Mouse (Mus musculus): ENCODE data around the gene Drd2.

The Drd2 gene

DNA sequence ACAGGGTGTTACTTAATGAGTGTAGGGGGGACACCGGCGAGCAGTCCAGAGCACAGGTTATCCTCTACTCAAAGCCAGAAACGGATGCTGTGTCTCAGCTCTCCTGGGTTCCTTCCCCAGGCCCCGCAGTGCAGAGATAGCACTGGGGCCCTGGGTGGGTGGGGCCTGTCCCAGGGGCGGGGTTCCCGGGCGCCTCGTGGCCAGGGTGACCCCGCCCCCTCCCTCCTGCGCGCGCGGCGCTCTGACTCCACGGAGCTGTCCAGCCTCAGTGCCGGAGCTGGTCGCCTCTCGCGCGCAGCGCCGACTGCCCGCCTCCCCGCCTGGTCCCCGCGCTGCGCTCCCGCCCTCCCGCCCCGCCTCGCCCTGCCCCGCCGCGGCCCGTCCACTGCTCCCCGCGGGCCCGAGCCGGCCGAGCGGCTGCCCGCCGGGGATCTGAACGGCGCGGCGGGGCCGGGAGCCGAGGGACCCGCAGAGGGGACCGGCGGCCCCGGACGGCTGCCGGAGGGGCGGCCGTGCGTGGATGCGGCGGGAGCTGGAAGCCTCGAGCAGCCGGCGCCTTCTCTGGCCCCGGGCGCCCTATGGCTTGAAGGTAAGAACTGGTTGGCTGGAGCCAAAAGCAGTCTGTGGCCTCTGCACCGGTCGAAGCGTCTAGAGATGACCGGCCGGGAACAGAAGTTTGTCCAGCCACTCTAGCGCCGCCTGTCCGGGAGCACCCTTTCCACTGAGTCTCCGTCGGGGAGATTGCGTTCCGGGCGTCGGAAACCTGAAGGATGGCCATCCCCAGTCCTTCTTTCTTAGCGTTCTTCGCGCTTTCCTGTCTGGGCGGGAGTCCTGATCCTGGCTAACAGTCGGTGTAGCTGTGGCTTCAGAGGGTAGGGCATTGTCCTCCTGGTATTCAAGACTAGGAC is at the start of gene Drd2:
Gene Drd2 (plus strand): TSS at position 492 of the 908 bp plus-strand sequence.
- peak; percentile 46 to 73 for DNase-seq

DNA sequence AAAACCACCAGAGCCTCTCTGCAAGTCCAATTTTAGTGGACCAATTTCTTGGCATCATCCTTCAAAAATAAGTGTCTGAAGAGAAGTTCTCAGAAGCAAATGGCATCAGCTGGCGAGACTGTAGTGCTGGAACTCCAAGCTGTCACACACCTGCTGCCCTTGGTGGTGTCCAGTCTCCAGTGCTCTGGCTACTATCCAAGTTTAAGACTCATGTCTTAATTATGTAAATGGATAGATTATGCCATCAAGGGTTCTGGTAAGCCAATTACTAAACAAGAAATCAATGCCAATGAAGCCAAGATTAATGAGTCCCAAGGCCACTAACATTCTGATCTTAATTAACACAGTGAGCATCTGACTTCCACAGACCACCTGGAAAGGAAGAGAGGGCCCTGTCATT is 45.3 kb upstream of the Drd2 start:
- no peak for DNase-seq

DNA sequence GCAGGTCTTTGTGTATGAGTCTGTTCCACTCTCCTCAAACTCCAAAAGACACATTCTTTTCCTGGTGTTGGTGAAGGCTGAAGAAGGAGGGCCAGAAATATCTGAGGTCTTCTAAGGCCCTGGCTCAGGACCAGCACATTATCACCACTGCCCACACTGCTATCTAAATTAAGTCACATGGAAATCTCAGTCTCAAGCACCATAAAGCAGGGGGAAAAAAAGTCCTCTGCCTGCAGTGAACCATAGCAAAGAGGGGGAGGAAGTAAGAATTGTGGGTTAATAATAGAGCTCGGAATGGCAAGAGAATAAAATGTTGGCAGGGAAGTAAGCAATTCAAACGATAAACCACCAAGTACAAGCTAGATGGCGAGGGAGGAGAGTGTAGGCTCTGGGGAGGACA is 32.9 kb upstream of the Drd2 start:
- no peak for DNase-seq

DNA sequence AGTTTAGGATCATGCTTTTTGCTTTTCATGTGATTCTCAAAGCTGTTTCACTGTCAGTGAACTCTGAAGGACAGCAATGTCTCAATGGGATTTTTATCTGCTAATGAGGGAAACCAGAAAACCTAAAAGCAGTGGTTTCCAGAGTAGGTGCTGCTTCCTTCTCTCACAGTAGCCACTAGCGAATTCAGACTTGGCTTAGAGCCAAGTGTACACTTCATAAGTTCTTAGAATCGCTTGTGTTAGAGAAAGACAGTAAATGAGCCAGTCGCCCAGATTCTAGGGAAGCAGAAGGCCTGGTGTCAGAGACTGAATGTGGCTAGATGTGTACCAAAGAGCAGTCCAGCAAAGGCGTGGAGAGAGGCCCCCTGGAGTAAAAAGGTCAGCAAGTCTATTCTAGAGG is 29.6 kb upstream of the Drd2 start:
- DNase-seq, result no peak

DNA sequence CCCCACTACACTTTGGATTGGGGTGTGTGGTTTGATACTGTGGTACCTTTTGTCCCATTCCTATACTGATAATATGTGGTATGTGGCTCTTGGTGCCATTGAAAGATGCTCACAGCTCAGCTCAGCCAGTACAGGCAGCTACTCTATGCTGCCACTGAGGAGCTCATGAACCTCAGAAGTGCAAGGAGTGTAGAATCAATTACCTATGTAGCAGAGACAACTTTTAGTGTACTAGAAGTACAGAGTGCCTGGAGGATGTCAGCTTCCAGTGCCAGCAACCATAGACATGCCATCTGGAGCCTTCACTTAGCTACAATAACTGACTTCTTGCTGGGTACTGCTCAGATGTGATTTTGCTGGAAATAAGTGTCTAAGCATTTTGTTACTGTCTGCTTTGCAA is 21.8 kb upstream of the Drd2 start:
- DNase-seq, result no peak

DNA sequence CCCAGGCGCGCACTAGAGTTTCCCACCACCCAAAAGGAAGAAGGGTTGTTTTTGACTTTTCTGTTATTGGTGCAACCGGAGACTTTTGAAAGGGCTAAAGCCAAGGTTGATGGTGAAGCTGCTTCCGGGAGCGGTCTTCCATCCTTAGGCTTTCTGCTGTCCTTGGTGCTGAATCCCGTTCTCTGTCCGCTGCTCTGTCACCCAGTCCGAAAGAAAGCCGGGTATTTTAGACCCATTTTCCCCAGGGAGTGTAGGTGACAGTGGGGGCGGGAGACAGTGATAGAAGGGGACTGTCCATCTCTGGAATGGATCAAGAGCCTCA is 578 bp downstream of the Drd2 start:
- DNase-seq, result peak in 1 of 2 experiments; percentile 10

DNA sequence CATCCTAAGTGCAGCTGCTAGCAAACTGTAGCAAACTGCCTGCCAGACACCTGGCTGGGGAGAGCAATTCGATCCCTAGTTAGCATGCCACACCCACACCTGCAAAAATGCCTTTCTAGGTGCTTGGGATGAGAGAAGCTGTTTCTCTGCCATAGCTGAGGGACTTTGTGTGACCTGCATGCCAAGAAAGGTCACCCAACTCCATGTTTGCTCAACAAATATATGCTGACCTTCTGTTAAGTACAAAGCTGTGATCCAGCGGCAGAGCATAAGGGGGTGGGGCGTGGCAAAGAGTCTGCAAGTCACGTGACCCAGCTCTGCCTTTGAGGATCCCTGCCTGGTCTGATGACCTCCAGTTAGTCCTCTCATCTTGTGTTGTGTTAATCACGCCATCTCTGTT is 25.3 kb downstream of the Drd2 start:
- DNase-seq, result no peak

DNA sequence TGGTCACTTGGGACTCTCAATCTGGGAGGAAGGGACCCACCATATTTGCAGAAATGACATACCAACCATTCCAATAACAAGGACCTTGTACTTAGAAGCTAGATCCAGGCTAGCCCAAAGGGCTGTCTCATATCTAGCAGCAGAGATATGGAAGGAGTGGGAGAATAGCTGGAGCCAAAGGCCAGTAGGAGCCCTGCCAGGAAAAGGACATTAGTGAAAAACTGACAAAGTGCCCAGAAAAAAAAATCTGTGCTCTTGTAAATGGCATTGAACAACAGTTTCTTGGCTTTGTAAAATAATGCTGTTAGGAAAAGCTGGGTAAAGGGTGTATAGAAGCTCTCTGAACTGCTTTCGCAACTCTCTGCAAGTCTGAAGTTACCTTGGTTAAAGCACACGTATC is 33.5 kb downstream of the Drd2 start:
- no peak for DNase-seq

DNA sequence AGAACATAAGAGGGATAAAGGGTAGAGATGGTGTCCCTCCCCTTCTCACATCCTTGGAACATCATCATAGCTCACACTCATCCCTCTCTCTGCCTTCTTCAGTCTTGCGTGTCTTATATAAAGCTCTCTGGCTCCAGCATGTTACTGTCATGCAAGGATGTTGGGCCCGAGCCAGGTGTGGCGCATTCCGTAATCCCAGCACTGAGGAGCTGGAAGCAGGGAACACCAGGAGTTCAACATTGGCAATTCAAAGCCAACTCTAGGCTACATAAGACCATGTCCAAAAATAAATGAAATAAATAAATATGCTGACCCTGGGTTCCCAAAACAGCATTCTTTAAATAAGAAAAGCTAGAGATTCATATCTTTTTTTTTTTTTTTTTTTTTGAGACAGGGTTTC is 39.5 kb downstream of the Drd2 start:
- DNase-seq, result peak; percentile 53 to 78

DNA sequence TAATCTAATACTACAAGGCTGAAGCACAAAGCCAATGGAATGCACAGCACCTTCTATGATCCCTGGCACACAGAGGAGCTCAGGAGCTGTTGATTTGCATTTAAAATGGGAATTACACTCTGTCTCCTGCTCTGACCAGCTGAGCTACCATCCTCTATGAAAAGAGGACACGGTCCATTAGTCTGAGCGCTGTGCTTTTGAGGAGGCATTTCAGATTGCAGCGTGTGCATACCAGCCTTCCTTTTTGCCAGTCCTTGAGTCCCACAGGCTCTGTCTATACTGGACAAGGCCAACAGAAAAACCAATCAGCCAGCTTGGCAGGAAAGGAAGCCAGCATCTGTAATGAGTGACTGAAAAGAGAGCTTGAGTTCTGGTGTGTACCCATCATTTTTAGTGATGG is 43.6 kb downstream of the Drd2 start:
- no peak for DNase-seq

DNA sequence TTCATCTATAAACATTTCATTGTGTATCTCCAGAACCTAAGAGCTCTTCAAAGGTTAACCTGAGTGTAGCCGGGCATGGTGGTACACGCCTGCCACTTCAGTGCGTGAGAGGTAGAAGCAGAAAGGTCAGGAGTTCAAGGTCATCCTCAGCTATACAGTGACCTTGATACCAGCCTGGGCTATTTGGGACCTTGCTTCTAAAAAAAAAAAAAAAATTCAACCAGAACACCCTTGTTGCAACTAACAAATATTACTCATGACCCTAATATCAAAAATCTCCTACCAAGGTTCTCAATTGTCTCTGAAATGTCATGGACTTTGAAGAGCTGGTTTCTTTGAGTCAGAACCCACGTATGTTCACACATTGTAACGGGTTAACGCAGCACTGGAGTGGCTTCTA is 44.4 kb downstream of the Drd2 start:
- DNase-seq, result no peak

DNA sequence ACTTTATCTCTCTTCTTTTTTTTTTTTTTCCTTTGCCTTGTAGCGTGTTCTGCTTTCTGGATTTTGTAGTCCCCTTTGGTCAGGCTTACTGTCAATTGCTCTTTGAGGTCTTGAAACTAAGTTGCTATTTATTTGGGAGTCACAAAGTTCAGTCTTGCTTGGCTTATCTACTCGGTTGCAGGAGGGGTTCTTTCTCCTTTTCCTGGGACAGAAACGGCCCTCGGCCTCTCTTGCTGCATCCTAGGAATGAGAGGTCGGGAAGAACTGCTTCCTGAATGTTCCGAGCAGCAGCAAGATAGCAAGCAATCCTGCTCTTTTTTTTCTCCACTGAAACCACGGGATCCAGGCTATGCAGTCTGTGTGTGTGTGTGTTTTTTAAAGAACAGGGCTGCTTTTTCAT is 44.9 kb downstream of the Drd2 start:
- no peak for DNase-seq

DNA sequence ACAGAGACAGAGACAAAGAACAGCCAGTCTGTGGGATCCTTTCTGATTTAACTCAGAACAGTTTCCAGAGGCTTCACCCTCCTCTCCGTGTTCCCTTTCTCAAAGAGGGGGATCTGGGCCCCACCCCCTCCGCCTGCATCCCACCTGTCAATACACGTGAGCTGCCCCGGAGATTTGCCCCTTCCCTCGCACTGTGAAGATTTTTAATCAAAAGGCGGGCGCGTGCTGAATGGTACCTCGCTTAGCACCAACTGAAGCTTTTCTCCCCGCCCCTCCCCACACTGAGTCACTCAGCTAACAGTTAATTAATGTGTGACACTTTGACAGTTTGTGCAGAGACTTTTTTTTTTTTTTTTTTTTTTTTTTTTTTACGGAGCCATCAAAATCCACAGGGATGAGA is 45.7 kb downstream of the Drd2 start:
- no peak for DNase-seq

DNA sequence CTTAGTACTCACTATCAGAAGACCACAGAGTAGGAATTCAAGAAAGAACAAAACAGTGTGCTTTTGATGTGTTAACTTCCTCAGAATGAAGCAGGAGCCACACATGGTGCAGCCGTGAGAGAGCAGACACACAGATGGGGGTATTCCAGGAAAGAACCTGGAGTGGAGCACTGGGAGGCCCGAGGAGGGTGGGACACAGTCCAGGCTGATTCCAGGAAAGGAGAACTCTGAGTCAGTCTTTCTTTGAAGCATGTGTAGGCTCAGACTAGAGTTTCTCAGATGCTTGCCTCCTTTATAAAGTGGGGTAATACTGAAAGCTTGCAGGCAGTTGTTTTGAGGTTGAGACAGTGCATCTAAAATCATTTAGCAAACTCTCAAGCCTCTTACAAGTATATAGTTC is 51.8 kb downstream of the Drd2 start:
- no peak for DNase-seq

DNA sequence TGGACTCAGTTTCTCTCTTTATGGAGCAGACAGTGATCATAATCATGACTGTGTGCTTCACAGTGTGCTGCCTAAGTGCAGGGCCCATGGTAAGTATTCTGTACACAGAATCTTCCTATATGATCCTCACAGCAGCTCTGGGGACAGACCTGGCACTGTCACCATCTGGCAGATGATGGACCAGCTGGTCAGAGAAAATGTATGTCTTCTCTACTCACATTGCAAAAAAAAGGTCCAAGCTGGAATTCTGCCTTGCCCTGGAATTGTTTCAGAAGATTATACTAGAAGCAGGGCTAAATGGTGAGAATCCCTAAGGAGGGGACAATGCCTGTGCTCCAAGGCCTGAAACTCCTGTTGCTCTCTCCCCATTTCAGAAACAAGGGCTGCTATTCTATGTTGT is 55.6 kb downstream of the Drd2 start:
- DNase-seq, result peak in 1 of 2 experiments; percentile 14

DNA sequence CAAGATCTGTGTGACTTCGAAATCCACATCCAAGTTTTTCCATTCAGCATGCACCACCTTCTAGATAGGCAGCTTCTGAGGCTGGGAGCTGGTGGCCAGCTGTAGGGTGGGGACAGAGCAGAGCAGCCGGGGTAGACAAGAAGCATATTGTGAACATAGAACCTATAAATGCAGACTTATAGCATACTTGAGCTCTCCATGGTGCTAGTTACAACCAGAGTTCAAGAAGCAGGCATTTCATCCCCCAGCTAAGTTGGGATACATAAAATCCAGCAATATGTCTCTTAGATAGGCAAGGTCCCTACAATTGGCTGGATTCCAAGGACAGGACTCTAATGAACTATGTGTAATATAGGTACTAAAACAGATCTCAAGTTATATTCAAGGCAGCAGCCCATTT is 63.3 kb downstream of the Drd2 start:
- DNase-seq, result no peak

DNA sequence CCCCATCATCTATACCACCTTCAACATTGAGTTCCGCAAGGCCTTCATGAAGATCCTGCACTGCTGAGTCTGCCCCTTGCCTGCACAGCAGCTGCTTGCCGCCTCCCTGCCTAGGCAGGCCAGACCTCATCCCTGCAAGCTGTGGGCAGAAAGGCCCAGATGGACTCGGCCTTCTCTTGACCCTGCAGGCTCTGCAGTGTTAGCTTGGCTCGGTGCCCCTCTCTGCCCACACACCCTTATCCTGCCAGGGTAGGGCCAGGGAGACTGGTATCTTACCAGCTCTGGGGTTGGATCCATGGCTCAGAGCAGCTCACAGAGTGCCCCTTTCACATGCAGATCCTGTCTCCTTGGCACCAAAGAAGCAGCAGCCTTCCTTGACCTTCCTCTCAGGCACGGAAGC is 66.6 kb downstream of the Drd2 start:
- DNase-seq, result peak; percentile 31 to 63

DNA sequence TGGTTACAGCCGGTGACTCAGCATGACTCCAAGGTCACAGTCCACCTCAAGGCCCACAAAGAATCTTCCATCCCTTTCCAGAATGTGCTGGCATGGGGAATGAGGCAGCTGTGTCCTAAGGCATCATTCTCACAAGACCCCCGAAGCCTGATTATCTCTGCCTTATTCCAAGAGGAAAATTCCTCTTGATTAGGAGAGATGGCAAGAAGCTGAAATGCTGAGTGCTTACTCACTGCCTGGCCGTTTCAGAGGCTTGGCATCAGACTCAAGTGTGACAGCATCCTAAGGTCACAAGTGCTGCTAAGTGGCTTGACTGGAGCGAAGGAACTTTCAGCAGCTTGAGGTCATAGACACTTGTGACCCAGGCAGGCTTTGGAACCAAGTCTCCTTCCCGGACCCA is 70.2 kb downstream of the Drd2 start:
- DNase-seq, result no peak

DNA sequence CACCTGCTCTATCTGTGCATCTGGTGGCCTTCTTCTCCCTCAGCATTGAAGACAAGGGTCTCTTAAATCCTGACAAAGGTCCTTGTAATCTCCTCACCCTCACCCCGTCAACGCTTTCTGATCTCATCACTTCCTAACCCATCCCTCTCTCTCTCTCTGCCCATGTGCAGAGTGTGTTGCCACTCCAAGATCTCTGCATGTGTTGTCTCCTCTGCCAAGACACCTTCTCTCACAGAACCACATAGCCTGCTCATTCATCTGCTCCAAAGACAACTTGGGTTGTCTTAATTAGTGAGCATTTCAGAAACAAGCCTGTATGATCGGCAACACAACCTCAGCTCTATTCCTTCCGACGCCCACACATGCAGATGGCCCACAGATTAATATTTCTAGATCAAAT is 83.4 kb downstream of the Drd2 start:
- peak in 1 of 2 experiments; percentile 24 for DNase-seq

DNA sequence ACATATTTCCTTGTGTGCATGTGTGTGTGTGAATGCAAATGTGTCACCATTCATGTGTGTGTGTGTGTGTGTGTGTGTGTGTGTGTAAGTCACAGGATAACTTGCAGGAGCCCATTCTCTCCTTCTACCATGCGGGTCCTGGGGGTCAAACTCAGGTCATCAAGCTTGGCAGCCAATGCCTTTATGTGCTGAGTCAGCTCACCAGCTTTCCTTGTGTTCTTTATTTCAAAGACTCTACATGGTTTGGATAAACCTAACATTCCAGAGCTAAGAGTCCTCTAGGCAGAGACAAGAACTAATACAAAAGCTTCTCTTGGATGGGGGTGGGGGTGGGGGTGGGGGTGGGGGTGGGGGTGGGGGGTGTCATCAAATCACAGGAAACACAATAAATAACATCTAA is 85.2 kb downstream of the Drd2 start:
- no peak for DNase-seq

DNA sequence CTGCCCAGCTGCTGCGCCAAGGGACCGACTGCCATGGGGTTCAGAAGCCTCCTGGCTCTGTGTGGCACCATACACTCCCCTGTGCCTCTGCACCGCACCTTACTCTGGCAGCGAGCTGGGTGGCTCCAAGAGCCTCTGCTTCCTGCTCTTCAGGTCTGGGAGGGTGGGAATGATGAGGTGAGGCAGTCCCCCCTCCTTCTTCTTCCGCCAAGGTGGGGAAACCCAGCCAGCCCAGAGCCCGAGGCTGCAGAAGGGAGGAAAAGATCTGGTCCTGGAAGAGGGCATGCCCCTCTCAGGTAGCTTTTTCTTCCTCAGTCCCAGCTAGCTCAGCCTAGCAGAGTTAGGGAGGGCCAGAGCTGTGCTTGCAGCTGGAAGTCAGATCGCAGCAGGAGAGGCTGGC is 86.5 kb downstream of the Drd2 start, which contains the start of gene Ankk1:
Gene Ankk1 (minus strand): TSS at position 101 of the 400 bp plus-strand sequence.
- DNase-seq, result no peak

DNA sequence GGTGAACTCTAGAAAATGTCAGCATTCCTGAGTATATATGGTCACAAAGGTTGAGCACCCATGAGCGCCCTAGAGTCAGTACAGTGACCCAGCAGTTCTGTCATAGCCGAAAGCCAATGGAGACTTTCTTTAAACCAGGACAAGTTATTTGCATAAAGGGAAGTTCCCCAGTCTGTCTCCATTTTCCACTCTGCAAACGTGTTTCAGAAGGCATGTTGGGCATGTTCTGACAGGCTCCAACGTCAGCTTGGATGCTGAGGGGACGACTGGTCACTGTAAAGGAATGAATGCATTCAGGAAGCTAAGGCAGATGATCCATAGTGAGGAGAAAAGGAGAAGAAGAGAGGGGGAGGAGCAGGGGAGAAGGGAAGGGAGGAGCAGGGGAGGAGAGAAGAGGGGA is 87.1 kb downstream of the Drd2 start:
- DNase-seq, result no peak

DNA sequence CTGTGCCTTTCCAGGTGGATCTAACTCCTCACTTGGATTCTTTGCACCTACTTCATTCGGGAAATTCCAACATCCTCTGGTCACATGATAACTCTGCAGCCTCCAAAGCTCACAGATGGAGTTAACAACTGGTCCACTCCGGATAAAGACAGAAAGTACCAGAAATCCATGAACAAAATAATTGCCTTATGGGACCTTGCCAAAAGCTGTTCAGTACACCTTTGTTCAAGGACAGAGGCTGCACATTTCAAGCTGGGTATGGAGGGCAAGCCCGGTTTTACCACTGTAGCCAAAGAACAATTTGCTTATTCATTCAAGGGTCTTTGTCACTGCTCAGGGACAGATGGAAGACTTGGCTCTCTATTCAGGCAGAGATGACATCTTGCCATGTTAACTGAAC is 102.2 kb downstream of the Drd2 start:
- DNase-seq, result no peak

DNA sequence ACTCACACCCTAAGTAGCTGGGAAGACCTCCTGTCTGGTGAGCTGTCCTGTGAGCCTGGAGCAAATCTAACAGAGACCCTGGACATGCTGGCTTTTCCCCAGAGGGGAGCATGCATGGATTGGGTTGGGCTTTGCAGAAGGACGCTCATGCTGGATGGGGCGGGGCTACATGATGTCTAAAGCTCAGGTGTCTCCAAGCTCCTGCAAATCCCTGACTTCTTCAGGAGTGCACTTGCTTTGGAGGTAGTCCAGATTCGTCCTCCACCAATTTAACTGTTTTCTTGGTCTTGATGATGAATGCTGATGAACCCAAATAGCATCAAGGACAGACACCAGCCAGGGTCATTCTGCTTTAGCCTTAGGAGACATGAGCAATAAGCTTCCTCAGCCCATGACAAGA is 110.1 kb downstream of the Drd2 start:
- DNase-seq, result no peak

DNA sequence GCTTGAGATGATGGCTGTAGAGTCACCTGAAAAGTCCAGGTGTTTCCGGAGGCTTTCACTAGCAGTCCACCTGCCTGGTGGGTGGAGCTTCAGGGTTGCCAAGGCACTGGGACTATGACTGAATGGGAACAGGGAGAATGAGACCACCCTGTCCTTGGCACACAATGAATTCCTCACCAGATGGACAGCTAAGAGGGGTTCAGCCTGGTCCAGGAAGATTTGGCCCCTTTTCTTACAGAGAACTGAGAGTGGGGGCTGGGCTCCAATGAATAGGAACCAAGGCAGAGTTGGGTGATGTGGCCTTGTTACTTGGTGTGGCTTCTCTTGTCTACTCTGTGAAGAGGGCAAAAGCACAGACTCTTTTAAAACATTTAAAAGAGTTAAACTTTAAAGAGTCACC is 112.0 kb downstream of the Drd2 start:
- no peak for DNase-seq

Data from cerebellum, postnatal 25 days (tissue).